Mouse (Mus musculus) MEL (cell line): ENCODE data around the gene E330017A01Rik. TPM values are rescaled to one million over a fixed set of nuclear protein-coding genes. Genes with fewer than 3 reads are reported as not detected.

ENCODE experiments used
- DNase-seq: peaks from one replicate; pipeline ENCODE4 v3.0.0; 2011; ENCODE audit warnings: low read depth, low spot score
- H3K27ac ChIP-seq: 2 replicates; pipeline ENCODE4 v1.5.1; 2012; ENCODE audit warnings: low read depth, mild to moderate bottlenecking, control low read depth, low read length, moderate library complexity; ENCODE audit not compliant: control insufficient read depth
- H3K27me3 ChIP-seq, 2 experiments: fragments of 150-350 bp in 1 of 2; sonication (generic) in 1 of 2; 2 replicates each; pipeline ENCODE4 v1.6.1; 2012; ENCODE audit warnings: low read length in 2 of 2, mild to moderate bottlenecking in 2 of 2, improper control_type of control experiment in 1 of 2, moderate library complexity in 1 of 2; ENCODE audit not compliant: insufficient read depth in 2 of 2, control insufficient read depth in 1 of 2
- H3K36me3 ChIP-seq, 2 experiments: 2 replicates each; pipeline ENCODE4 v1.6.1; 2012 to 2014; ENCODE audit warnings: low read length in 2 of 2, improper control_type of control experiment in 1 of 2, inconsistent platforms in 1 of 2, mild to moderate bottlenecking in 1 of 2; ENCODE audit not compliant: insufficient read depth in 2 of 2, control insufficient read depth in 1 of 2
- H3K4me1 ChIP-seq, 2 experiments: fragments of 150-350 bp in 1 of 2; sonication (generic) in 1 of 2; 2 replicates each; pipeline ENCODE4 v1.6.1; 2012; ENCODE audit warnings: low read length in 2 of 2, improper control_type of control experiment in 1 of 2, mild to moderate bottlenecking in 1 of 2; ENCODE audit not compliant: insufficient read depth in 2 of 2, control insufficient read depth in 1 of 2
- H3K4me3 ChIP-seq, 2 experiments: fragments of 150-350 bp in 1 of 2; sonication (generic) in 1 of 2; 2 replicates each; pipeline ENCODE4 v1.5.1; 2012; ENCODE audit warnings: low read depth in 2 of 2, low read length in 2 of 2, mild to moderate bottlenecking in 2 of 2, moderate library complexity in 2 of 2, control low read depth in 1 of 2, improper control_type of control experiment in 1 of 2; ENCODE audit not compliant: control insufficient read depth in 1 of 2, insufficient read depth in 1 of 2
- H3K79me2 ChIP-seq: 2 replicates; pipeline ENCODE4 v1.6.1; 2012; ENCODE audit warnings: mild to moderate bottlenecking, low read length, moderate library complexity; ENCODE audit not compliant: control insufficient read depth, poor library complexity, insufficient read depth
- H3K9ac ChIP-seq: 2 replicates; pipeline ENCODE4 v1.6.1; 2012; ENCODE audit warnings: low read depth, mild to moderate bottlenecking, control low read depth, low read length, moderate library complexity; ENCODE audit not compliant: control insufficient read depth, poor library complexity, severe bottlenecking
- H3K9me3 ChIP-seq: fragments of 150-350 bp; sonication (generic); replicated peaks from 2 replicates; pipeline ENCODE4 v1.6.1; 2012; ENCODE audit warnings: mild to moderate bottlenecking, low read length, improper control_type of control experiment, moderate library complexity; ENCODE audit not compliant: insufficient read depth
- BHLHE40 ChIP-seq: IDR thresholded peaks from 2 replicates; pipeline ENCODE4 v1.6.1; 2012; ENCODE audit warnings: low read depth, mild to moderate bottlenecking, inconsistent platforms, low read length, improper control_type of control experiment, borderline replicate concordance
- CHD2 ChIP-seq: IDR thresholded peaks from 2 replicates; pipeline ENCODE4 v1.6.1; 2011; ENCODE audit warnings: low read length, improper control_type of control experiment
- CTCF ChIP-seq, 3 experiments: IDR thresholded peaks in 2 of 3; conservative IDR thresholded peaks in 1 of 3; 2 replicates each; pipeline ENCODE4 v1.5.1; 2011 to 2012; ENCODE audit warnings: low read length in 3 of 3, low read depth in 2 of 3, mild to moderate bottlenecking in 2 of 3, improper control_type of control experiment in 1 of 3, inconsistent platforms in 1 of 3, mixed read lengths in 1 of 3, moderate library complexity in 1 of 3; ENCODE audit not compliant: control insufficient read depth in 1 of 3, insufficient read depth in 1 of 3, poor library complexity in 1 of 3, severe bottlenecking in 1 of 3
- ELF1 ChIP-seq: IDR thresholded peaks from 2 replicates; pipeline ENCODE4 v1.6.1; 2014; ENCODE audit warnings: low read depth, mild to moderate bottlenecking, inconsistent platforms, low read length, improper control_type of control experiment, moderate library complexity
- EP300 ChIP-seq, 2 experiments: IDR thresholded peaks; 2 replicates each; pipeline ENCODE4 v1.6.1; 2011; ENCODE audit warnings: improper control_type of control experiment in 2 of 2, low read length in 2 of 2, low read depth in 1 of 2, mild to moderate bottlenecking in 1 of 2
- ETS1 ChIP-seq: IDR thresholded peaks from 2 replicates; pipeline ENCODE4 v1.6.1; 2012; ENCODE audit warnings: low read depth, mild to moderate bottlenecking, inconsistent platforms, low read length, improper control_type of control experiment, moderate library complexity
- GABPA ChIP-seq: IDR thresholded peaks from 2 replicates; pipeline ENCODE4 v1.6.1; 2012; ENCODE audit warnings: low read depth, mild to moderate bottlenecking, inconsistent platforms, low read length, improper control_type of control experiment, moderate library complexity
- GATA1 ChIP-seq: IDR thresholded peaks from 2 replicates; pipeline ENCODE4 v1.6.1; 2011; ENCODE audit warnings: low read depth, low read length, improper control_type of control experiment
- JUND ChIP-seq: IDR thresholded peaks from 2 replicates; pipeline ENCODE4 v1.6.1; 2011; ENCODE audit warnings: low read depth, mild to moderate bottlenecking, improper control_type of control experiment, low read length
- KAT2A ChIP-seq: conservative IDR thresholded peaks from 2 replicates; pipeline ENCODE4 v1.6.1; 2012; ENCODE audit warnings: low read depth, low read length, improper control_type of control experiment, inconsistent platforms
- MAFK ChIP-seq: IDR thresholded peaks from 2 replicates; pipeline ENCODE4 v1.6.1; 2011; ENCODE audit warnings: low read depth, mild to moderate bottlenecking, low read length, improper control_type of control experiment, borderline replicate concordance
- MAX ChIP-seq: IDR thresholded peaks from 2 replicates; pipeline ENCODE4 v1.6.1; 2011; ENCODE audit warnings: low read length, improper control_type of control experiment
- MAZ ChIP-seq: IDR thresholded peaks from 2 replicates; pipeline ENCODE4 v1.6.1; 2012; ENCODE audit warnings: low read depth, mild to moderate bottlenecking, inconsistent platforms, low read length, improper control_type of control experiment
- MEF2A ChIP-seq: IDR thresholded peaks from 2 replicates; pipeline ENCODE4 v1.6.1; 2014; ENCODE audit warnings: low read depth, mild to moderate bottlenecking, inconsistent platforms, low read length, improper control_type of control experiment; ENCODE audit not compliant: poor library complexity, insufficient replicate concordance, severe bottlenecking; ENCODE audit errors: extremely low read depth
- MXI1 ChIP-seq: IDR thresholded peaks from 2 replicates; pipeline ENCODE4 v1.6.1; 2011; ENCODE audit warnings: mild to moderate bottlenecking, low read depth, low read length, improper control_type of control experiment
- MYB ChIP-seq: IDR thresholded peaks from 2 replicates; pipeline ENCODE4 v1.6.1; 2011; ENCODE audit warnings: mild to moderate bottlenecking, low read depth, low read length, improper control_type of control experiment
- MYC ChIP-seq: IDR thresholded peaks from 2 replicates; pipeline ENCODE4 v1.6.1; 2011; ENCODE audit warnings: low read depth, mild to moderate bottlenecking, low read length, improper control_type of control experiment, moderate library complexity
- NELFE ChIP-seq: IDR thresholded peaks from 2 replicates; pipeline ENCODE4 v1.6.1; 2011; ENCODE audit warnings: low read depth, low read length, improper control_type of control experiment
- NRF1 ChIP-seq: IDR thresholded peaks from 2 replicates; pipeline ENCODE4 v1.6.1; 2014; ENCODE audit warnings: low read depth, mild to moderate bottlenecking, inconsistent platforms, low read length, improper control_type of control experiment, moderate library complexity; ENCODE audit not compliant: poor library complexity, insufficient read depth, severe bottlenecking
- POLR2A ChIP-seq, 2 experiments: IDR thresholded peaks; 2 replicates each; pipeline ENCODE4 v1.6.1; 2011 to 2012; ENCODE audit warnings: low read length in 2 of 2, mild to moderate bottlenecking in 2 of 2, control low read depth in 1 of 2, improper control_type of control experiment in 1 of 2, low read depth in 1 of 2, moderate library complexity in 1 of 2; ENCODE audit not compliant: control insufficient read depth in 1 of 2, insufficient read depth in 1 of 2, poor library complexity in 1 of 2
- POLR2AphosphoS2 ChIP-seq: IDR thresholded peaks from 2 replicates; pipeline ENCODE4 v1.6.1; 2011; ENCODE audit warnings: low read length, improper control_type of control experiment
- POLR2AphosphoS5 ChIP-seq: IDR thresholded peaks from 2 replicates; pipeline ENCODE4 v1.6.1; 2012; ENCODE audit warnings: low read depth, borderline replicate concordance, mild to moderate bottlenecking, inconsistent platforms, low read length, moderate library complexity, mixed read lengths
- RAD21 ChIP-seq: IDR thresholded peaks from 2 replicates; pipeline ENCODE4 v1.6.1; 2011; ENCODE audit warnings: mild to moderate bottlenecking, low read depth, low read length, improper control_type of control experiment
- SIN3A ChIP-seq: IDR thresholded peaks from 2 replicates; pipeline ENCODE4 v1.6.1; 2012; ENCODE audit warnings: low read length, improper control_type of control experiment, inconsistent platforms
- SMC3 ChIP-seq: IDR thresholded peaks from 2 replicates; pipeline ENCODE4 v1.6.1; 2011; ENCODE audit warnings: low read depth, low read length, improper control_type of control experiment
- TAL1 ChIP-seq: IDR thresholded peaks from 2 replicates; pipeline ENCODE4 v1.6.1; 2012; ENCODE audit warnings: mild to moderate bottlenecking, inconsistent platforms, low read length, moderate library complexity, mixed read lengths
- TBP ChIP-seq: IDR thresholded peaks from 2 replicates; pipeline ENCODE4 v1.8.0; 2011; ENCODE audit warnings: low read depth, low read length, improper control_type of control experiment
- TCF12 ChIP-seq: IDR thresholded peaks from 2 replicates; pipeline ENCODE4 v1.6.1; 2014; ENCODE audit warnings: low read depth, mild to moderate bottlenecking, inconsistent platforms, low read length, improper control_type of control experiment, moderate library complexity
- UBTF ChIP-seq: IDR thresholded peaks from 2 replicates; pipeline ENCODE4 v1.6.1; 2012; ENCODE audit warnings: low read depth, mild to moderate bottlenecking, inconsistent platforms, low read length, improper control_type of control experiment, moderate library complexity, borderline replicate concordance; ENCODE audit not compliant: insufficient read depth
- USF1 ChIP-seq: IDR thresholded peaks from 2 replicates; pipeline ENCODE4 v1.6.1; 2014; ENCODE audit warnings: low read depth, mild to moderate bottlenecking, inconsistent platforms, low read length, improper control_type of control experiment, moderate library complexity
- USF2 ChIP-seq, 2 experiments: IDR thresholded peaks; 2 replicates each; pipeline ENCODE4 v1.6.1; 2011 to 2012; ENCODE audit warnings: improper control_type of control experiment in 2 of 2, low read length in 2 of 2, borderline replicate concordance in 1 of 2, inconsistent platforms in 1 of 2, low read depth in 1 of 2, mild to moderate bottlenecking in 1 of 2; ENCODE audit not compliant: insufficient read depth in 1 of 2
- ZC3H11A ChIP-seq: IDR thresholded peaks from 2 replicates; pipeline ENCODE4 v1.6.1; 2012; ENCODE audit warnings: low read depth, mild to moderate bottlenecking, inconsistent platforms, low read length, improper control_type of control experiment
- ZKSCAN1 ChIP-seq: IDR thresholded peaks from 2 replicates; pipeline ENCODE4 v1.6.1; 2012; ENCODE audit warnings: low read depth, mild to moderate bottlenecking, inconsistent platforms, low read length, improper control_type of control experiment, moderate library complexity
- ZMIZ1 ChIP-seq: IDR thresholded peaks from 2 replicates; pipeline ENCODE4 v1.6.1; 2012; ENCODE audit warnings: low read depth, mild to moderate bottlenecking, inconsistent platforms, low read length, improper control_type of control experiment, moderate library complexity
- ZNF384 ChIP-seq: IDR thresholded peaks from 2 replicates; pipeline ENCODE4 v1.6.1; 2012; ENCODE audit warnings: low read depth, mild to moderate bottlenecking, inconsistent platforms, low read length, improper control_type of control experiment
- polyA plus RNA-seq, 2 experiments: library from polyadenylated mRNA; stranded (reverse) in 1 of 2; unstranded in 1 of 2; fragments of >175 nt in 1 of 2; fragments of >200 nt in 1 of 2; gene quantifications; 2 replicates each; pipeline versions ENCODE4 v1.2.1 to v1.2.4; 2012; ENCODE audit warnings: low replicate concordance in 2 of 2, low read depth in 1 of 2; ENCODE audit not compliant: insufficient read length in 2 of 2, insufficient read depth in 1 of 2, missing spikeins in 1 of 2
- total RNA-seq: library from RNA; depleted of rRNA; stranded (reverse); fragments of 300-350 nt; gene quantifications from 2 replicates; pipeline ENCODE4 v1.2.3, GENCODE M21; 2012

Gene E330017A01Rik
- total and polyA plus RNA-seq, 3 experiments: 4.3 to 8.2 TPM; not detected in 1

DNA sequence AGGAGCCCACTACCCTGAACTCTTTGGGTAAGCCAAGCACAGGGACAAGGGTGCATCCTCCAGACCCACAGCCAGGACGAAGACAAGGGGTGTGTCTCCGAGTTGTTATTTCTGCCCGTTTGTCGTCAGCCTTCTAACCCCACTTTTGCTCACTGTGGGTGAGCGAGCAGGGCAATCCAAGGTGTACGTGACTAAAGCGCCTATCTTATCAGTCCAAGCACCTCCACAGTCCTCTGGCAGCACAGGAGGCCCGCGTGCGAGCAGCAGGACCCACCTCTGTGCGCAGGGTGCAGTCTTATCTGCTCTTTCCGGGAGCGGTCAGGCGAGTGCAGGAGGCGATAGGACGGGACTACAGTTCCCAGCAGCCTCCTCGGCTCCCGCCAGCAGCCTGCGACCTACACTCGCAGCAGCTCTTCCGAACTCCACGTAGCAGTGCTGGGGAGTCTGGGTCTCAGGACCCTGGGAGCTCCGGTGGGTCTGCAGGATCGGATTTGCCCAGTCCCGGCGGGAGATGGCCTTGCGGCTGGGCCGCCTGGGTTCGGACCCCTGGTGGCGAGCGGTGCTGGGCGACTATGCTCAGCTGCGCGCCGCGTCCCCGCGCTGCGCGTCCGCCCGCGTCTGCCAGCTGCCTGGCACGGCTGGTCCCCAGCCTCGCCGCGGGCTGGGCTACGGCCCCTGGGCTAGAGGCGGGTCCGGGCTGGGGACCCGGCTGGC lies 31.5 kb upstream of the E330017A01Rik start, which contains the start of gene Cpox:
Gene Cpox (plus strand): TSS at position 376 of the 714 bp plus-strand sequence.
- Histone ChIP-seq H3K4me3 (peak within 1 kb of the TSS; percentile 97 to 99), H3K9me3 (no peaks in the 10 kb centered on the region), H3K27ac (peak within 1 kb of the TSS; percentile 99), H3K27me3 (no peaks in the 10 kb centered on the region), H3K9ac (peak within 1 kb of the TSS; percentile 96), H3K4me1 (peaks cover 10 to 13% of the 10 kb centered on the region in 2 experiments), H3K79me2 (peaks cover 34% of the 10 kb centered on the region), H3K36me3 (peaks cover 16 to 31% of the 10 kb centered on the region in 2 experiments)
- DNase-seq: peak; percentile 98
- peak; percentile 15; the same call in 1 of the 2 replicates for TF ChIP-seq ZNF384
- peak; percentile 89 for TF ChIP-seq KAT2A
- peak; percentile 65 for TF ChIP-seq NRF1
- peak; percentile 87 for TF ChIP-seq MYB
- TF ChIP-seq ZMIZ1: 0 out of 2 replicates have a peak, but pooled peaks have one; percentile 64
- peak; percentile 94 for TF ChIP-seq GATA1
- no peak for TF ChIP-seq CTCF (IDR thresholded peaks at IDR 0.05 in 2 of 3, conservative IDR thresholded peaks at IDR 0.05 in 1 of 3; ENCODE audit: control insufficient read depth in 1 of 3, insufficient read depth in 1 of 3, low read depth in 2 of 3, low read length in 3 of 3, poor library complexity in 1 of 3, severe bottlenecking in 1 of 3)
- TF ChIP-seq SMC3: no peak
- TF ChIP-seq MAZ: peak; percentile 95
- TF ChIP-seq TBP: 0 out of 2 replicates have a peak, but pooled peaks have one; percentile 37
- TF ChIP-seq ELF1: peak; percentile 89
- TF ChIP-seq ZC3H11A: 0 out of 2 replicates have a peak, but pooled peaks have one; percentile 22
- TF ChIP-seq BHLHE40: peak; percentile 97
- peak; percentile 91; the same call in 1 of the 2 replicates for TF ChIP-seq MYC
- peak; percentile 96 for TF ChIP-seq ETS1
- peak; percentile 97 for TF ChIP-seq SIN3A
- TF ChIP-seq JUND: no peak
- no peak for TF ChIP-seq GABPA
- TF ChIP-seq MAX: peak; percentile 92
- TF ChIP-seq TAL1: peak; percentile 85
- TF ChIP-seq POLR2A (IDR thresholded peaks at IDR 0.05; ENCODE audit: control insufficient read depth in 1 of 2, insufficient read depth in 1 of 2, low read depth in 1 of 2, low read length in 2 of 2, poor library complexity in 1 of 2): peak; percentile 50 to 92; a peak in 3 of 4 replicates
- TF ChIP-seq TCF12: peak; percentile 94
- no peak for TF ChIP-seq CHD2
- peak; percentile 82 for TF ChIP-seq MXI1
- peak; percentile 35; the same call in 1 of the 2 replicates for TF ChIP-seq USF1
- TF ChIP-seq MEF2A: 0 out of 2 replicates have a peak, but pooled peaks have one; percentile 47
- TF ChIP-seq POLR2AphosphoS5: peak; percentile 74; the same call in 1 of the 2 replicates
- TF ChIP-seq POLR2AphosphoS2: peak; percentile 55
- TF ChIP-seq NELFE: peak; percentile 80
- TF ChIP-seq ZKSCAN1: no peak
- TF ChIP-seq UBTF: no peak
- peak; percentile 85 to 96 for TF ChIP-seq EP300 (IDR thresholded peaks at IDR 0.05; ENCODE audit: low read depth in 1 of 2, low read length in 2 of 2)
- TF ChIP-seq USF2 (IDR thresholded peaks at IDR 0.05; ENCODE audit: borderline replicate concordance in 1 of 2, insufficient read depth in 1 of 2, low read depth in 1 of 2, low read length in 2 of 2): no peak
- peak; percentile 56; the same call in 1 of the 2 replicates for TF ChIP-seq MAFK
- TF ChIP-seq RAD21: no peak
